Mouse (Mus musculus): Measurements from ENCODE around the gene Mob3a. TPM values are rescaled to one million over a fixed set of nuclear protein-coding genes. Genes with fewer than 3 reads are reported as not detected.

Gene Mob3a
- polyA plus RNA-seq, 1 experiment from 2014 or later = 59.4 TPM

- Histone ChIP-seq H3K27me3 (replicated peaks; ENCODE audit: control insufficient read depth, insufficient read depth, low read length) (no peaks in the 10 kb centered on the region), H3K36me3 (ENCODE audit: control insufficient read depth, insufficient read depth) (0 out of 2 replicates have a peak, but pooled peaks cover 3% of the 10 kb centered on the region), H3K9ac (replicated peaks; ENCODE audit: low read depth, low read length) (peak overlapping the region; percentile 95), H3K4me3 (replicated peaks; ENCODE audit: low read length) (peak overlapping the region; percentile 93), H3K4me2 (ENCODE audit: low read length) (peak overlapping the region; percentile 76), H3K9me3 (ENCODE audit: control insufficient read depth, low read length) (no peaks in the 10 kb centered on the region), H3K27ac (ENCODE audit: low read length) (peak overlapping the region; percentile 98), H3K4me1 (replicated peaks; ENCODE audit: control insufficient read depth, insufficient read depth, low read length) (peaks cover 63% of the 10 kb centered on the region)
- ATAC-seq = peak; percentile 92
- WGBS = under 1% methylated on average over 66 of the region's 78 CpGs
Measured at GRCm38 (mm10) chr10:80676198-80676928, 25.4 kb downstream of the Mob3a start.

- Histone ChIP-seq H3K9me3 (ENCODE audit: control insufficient read depth, low read length) (no peaks in the 10 kb centered on the region), H3K36me3 (ENCODE audit: control insufficient read depth, insufficient read depth) (0 out of 2 replicates have a peak, but pooled peaks cover 3% of the 10 kb centered on the region), H3K4me1 (replicated peaks; ENCODE audit: control insufficient read depth, insufficient read depth, low read length) (peaks cover 63% of the 10 kb centered on the region), H3K4me3 (replicated peaks; ENCODE audit: low read length) (peak overlapping the region; percentile 93), H3K27ac (ENCODE audit: low read length) (peak overlapping the region; percentile 81), H3K4me2 (ENCODE audit: low read length) (peak overlapping the region; percentile 94), H3K9ac (replicated peaks; ENCODE audit: low read depth, low read length) (peak overlapping the region; percentile 95), H3K27me3 (replicated peaks; ENCODE audit: control insufficient read depth, insufficient read depth, low read length) (no peaks in the 10 kb centered on the region)
- peak; percentile 13 for ATAC-seq
- WGBS = 0% methylated on average over 34 of the region's 54 CpGs
Measured at GRCm38 (mm10) chr10:80675405-80676197, 26.2 kb downstream of the Mob3a start.

GRCm38 (mm10) chr10:80674851-80675404 lies 26.8 kb downstream of the Mob3a start:
- 0 out of 2 replicates have a peak, but pooled peaks cover 3% of the 10 kb centered on the region for H3K36me3 ChIP-seq (ENCODE audit: control insufficient read depth, insufficient read depth)
- H3K9ac ChIP-seq (replicated peaks; ENCODE audit: low read depth, low read length) = peak overlapping the region; percentile 95
- H3K4me1 ChIP-seq (replicated peaks; ENCODE audit: control insufficient read depth, insufficient read depth, low read length) = peaks cover 63% of the 10 kb centered on the region
- H3K27me3 ChIP-seq (replicated peaks; ENCODE audit: control insufficient read depth, insufficient read depth, low read length) = no peaks in the 10 kb centered on the region
- no peak for ATAC-seq
- H3K4me3 ChIP-seq (replicated peaks; ENCODE audit: low read length) = peak overlapping the region; percentile 93
- H3K4me2 ChIP-seq (ENCODE audit: low read length) = peak overlapping the region; percentile 94
- 18% methylated on average over 6 of the region's 6 CpGs for WGBS
- no peaks in the 10 kb centered on the region for H3K9me3 ChIP-seq (ENCODE audit: control insufficient read depth, low read length)
- peak overlapping the region; percentile 81; the same call in 1 of the 2 replicates for H3K27ac ChIP-seq (ENCODE audit: low read length)

GRCm38 (mm10) chr10:80674161-80674711 lies 27.5 kb downstream of the Mob3a start:
- no peaks in the 10 kb centered on the region for H3K27me3 ChIP-seq (replicated peaks; ENCODE audit: control insufficient read depth, insufficient read depth, low read length)
- peaks cover 59% of the 10 kb centered on the region for H3K4me1 ChIP-seq (replicated peaks; ENCODE audit: control insufficient read depth, insufficient read depth, low read length)
- H3K4me2 ChIP-seq (ENCODE audit: low read length) = peak overlapping the region; percentile 94
- peaks cover 6% of the 10 kb centered on the region for H3K36me3 ChIP-seq (ENCODE audit: control insufficient read depth, insufficient read depth)
- WGBS = 67% methylated on average over 5 of the region's 5 CpGs
- H3K9me3 ChIP-seq (ENCODE audit: control insufficient read depth, low read length) = no peaks in the 10 kb centered on the region
- H3K27ac ChIP-seq (ENCODE audit: low read length) = no peak overlapping the region
- ATAC-seq = no peak
- H3K9ac ChIP-seq (replicated peaks; ENCODE audit: low read depth, low read length) = peak overlapping the region; percentile 95
- peak overlapping the region; percentile 93 for H3K4me3 ChIP-seq (replicated peaks; ENCODE audit: low read length)

- 94% methylated on average over 3 of the region's 3 CpGs for WGBS
Measured at GRCm38 (mm10) chr10:80673690-80674089, 28.1 kb downstream of the Mob3a start.

GRCm38 (mm10) chr10:80671936-80672690 lies 29.7 kb downstream of the Mob3a start:
- H3K9ac ChIP-seq (replicated peaks; ENCODE audit: low read depth, low read length) = no peak overlapping the region

More at GRCm38 (mm10) chr10:80673690-80674089, 28.1 kb downstream of the Mob3a start:
- H3K4me3 ChIP-seq (replicated peaks; ENCODE audit: low read length) = no peak overlapping the region
- peaks cover 54% of the 10 kb centered on the region for H3K4me1 ChIP-seq (replicated peaks; ENCODE audit: control insufficient read depth, insufficient read depth, low read length)
- no peak overlapping the region for H3K27ac ChIP-seq (ENCODE audit: low read length)
- no peaks in the 10 kb centered on the region for H3K27me3 ChIP-seq (replicated peaks; ENCODE audit: control insufficient read depth, insufficient read depth, low read length)
- peaks cover 12% of the 10 kb centered on the region for H3K36me3 ChIP-seq (ENCODE audit: control insufficient read depth, insufficient read depth)
- H3K9ac ChIP-seq (replicated peaks; ENCODE audit: low read depth, low read length) = peak overlapping the region; percentile 95
- no peaks in the 10 kb centered on the region for H3K9me3 ChIP-seq (ENCODE audit: control insufficient read depth, low read length)
- H3K4me2 ChIP-seq (ENCODE audit: low read length) = peak overlapping the region; percentile 94
- ATAC-seq = no peak

GRCm38 (mm10) chr10:80671251-80671650 lies 30.5 kb downstream of the Mob3a start:
- H3K36me3 ChIP-seq (ENCODE audit: control insufficient read depth, insufficient read depth) = peaks cover 34% of the 10 kb centered on the region

More at GRCm38 (mm10) chr10:80671936-80672690, 29.7 kb downstream of the Mob3a start:
- no peak for ATAC-seq
- H3K4me3 ChIP-seq (replicated peaks; ENCODE audit: low read length) = no peak overlapping the region
- H3K9me3 ChIP-seq (ENCODE audit: control insufficient read depth, low read length) = no peaks in the 10 kb centered on the region
- peaks cover 38% of the 10 kb centered on the region for H3K4me1 ChIP-seq (replicated peaks; ENCODE audit: control insufficient read depth, insufficient read depth, low read length)
- WGBS = 89% methylated on average over 11 of the region's 11 CpGs
- H3K36me3 ChIP-seq (ENCODE audit: control insufficient read depth, insufficient read depth) = peaks cover 27% of the 10 kb centered on the region
- no peaks in the 10 kb centered on the region for H3K27me3 ChIP-seq (replicated peaks; ENCODE audit: control insufficient read depth, insufficient read depth, low read length)
- no peak overlapping the region for H3K4me2 ChIP-seq (ENCODE audit: low read length)
- H3K27ac ChIP-seq (ENCODE audit: low read length) = no peak overlapping the region

GRCm38 (mm10) chr10:80670531-80670930 lies 31.2 kb downstream of the Mob3a start:
- no peaks in the 10 kb centered on the region for H3K9me3 ChIP-seq (ENCODE audit: control insufficient read depth, low read length)
- peaks cover 34% of the 10 kb centered on the region for H3K4me1 ChIP-seq (replicated peaks; ENCODE audit: control insufficient read depth, insufficient read depth, low read length)
- no peak overlapping the region for H3K4me3 ChIP-seq (replicated peaks; ENCODE audit: low read length)
- ATAC-seq = no peak
- H3K4me2 ChIP-seq (ENCODE audit: low read length) = no peak overlapping the region
- no peak overlapping the region for H3K27ac ChIP-seq (ENCODE audit: low read length)
- H3K36me3 ChIP-seq (ENCODE audit: control insufficient read depth, insufficient read depth) = peaks cover 36% of the 10 kb centered on the region
- no peak overlapping the region for H3K9ac ChIP-seq (replicated peaks; ENCODE audit: low read depth, low read length)
- H3K27me3 ChIP-seq (replicated peaks; ENCODE audit: control insufficient read depth, insufficient read depth, low read length) = no peaks in the 10 kb centered on the region
- WGBS = 91% methylated on average over 2 of the region's 2 CpGs

More at GRCm38 (mm10) chr10:80671251-80671650, 30.5 kb downstream of the Mob3a start:
- no peak for ATAC-seq
- no peaks in the 10 kb centered on the region for H3K27me3 ChIP-seq (replicated peaks; ENCODE audit: control insufficient read depth, insufficient read depth, low read length)
- no peaks in the 10 kb centered on the region for H3K9me3 ChIP-seq (ENCODE audit: control insufficient read depth, low read length)
- H3K4me1 ChIP-seq (replicated peaks; ENCODE audit: control insufficient read depth, insufficient read depth, low read length) = peaks cover 34% of the 10 kb centered on the region
- no peak overlapping the region for H3K4me3 ChIP-seq (replicated peaks; ENCODE audit: low read length)
- H3K27ac ChIP-seq (ENCODE audit: low read length) = no peak overlapping the region
- WGBS = 94% methylated on average over 4 of the region's 4 CpGs
- H3K4me2 ChIP-seq (ENCODE audit: low read length) = no peak overlapping the region
- H3K9ac ChIP-seq (replicated peaks; ENCODE audit: low read depth, low read length) = no peak overlapping the region

Data from forebrain, embryonic 16.5 days (tissue).